Mouse (Mus musculus) left cerebral cortex, postnatal 10 days (tissue): ENCODE results near the gene Spn. TPM values are rescaled to one million over a fixed set of nuclear protein-coding genes. Genes with fewer than 3 reads are reported as not detected.
"Not testable (repeated sequence)": the region's sequence is repeated elsewhere in the genome, so short reads cannot be mapped to it uniquely, and the experiment has no call there.

Experiments
- DNase-seq, 2 experiments: peaks; one replicate each; pipeline ENCODE4 v3.0.0; 2021 to 2022; ENCODE audit warnings: low spot score in 2 of 2, mixed read lengths in 1 of 2; ENCODE audit errors: extremely low spot score in 1 of 2
- intact Hi-C: fragments of 180-260 bp; cut with DNase I; formaldehyde crosslinking; loops from one replicate; pipeline ENCODE4 v1.15.1; 2025
- total RNA-seq, 2 experiments: library from RNA; stranded (reverse); gene quantifications; 2 replicates each; pipeline ENCODE4 v1.2.3; 2021

Spn gene
- total RNA-seq, 2 experiments from 2014 or later: 0.11 to 0.12 TPM

GRCm38 (mm10) chr7:127088901-127089845 lies 48.5 kb downstream of the Spn start:
- DNase-seq: peak in 1 of 2 experiments; percentile 38
- intact Hi-C loops: no loop called here

DNA sequence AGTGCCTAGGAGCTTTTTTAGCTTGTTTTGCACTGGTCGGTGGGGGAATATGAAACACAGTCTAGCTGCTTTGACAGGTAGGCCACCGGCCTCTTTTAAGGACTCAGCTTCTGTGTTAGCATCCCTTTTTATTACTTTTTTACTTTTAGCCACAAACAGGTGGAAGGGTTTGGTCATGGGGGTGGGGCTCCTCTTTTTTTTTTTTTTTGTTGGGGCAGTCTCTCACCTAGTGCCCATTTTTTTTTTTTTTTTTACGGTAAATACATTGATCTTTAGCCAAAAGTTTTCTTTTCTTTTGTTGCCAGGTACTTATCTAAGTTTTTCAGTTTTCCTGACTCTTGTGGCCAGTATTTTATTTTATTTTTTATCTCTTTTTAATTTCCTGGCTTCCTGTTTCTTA lies 49.5 kb downstream of the Spn start:
- DNase-seq: no peak
- intact Hi-C loops: no loop called here

DNA sequence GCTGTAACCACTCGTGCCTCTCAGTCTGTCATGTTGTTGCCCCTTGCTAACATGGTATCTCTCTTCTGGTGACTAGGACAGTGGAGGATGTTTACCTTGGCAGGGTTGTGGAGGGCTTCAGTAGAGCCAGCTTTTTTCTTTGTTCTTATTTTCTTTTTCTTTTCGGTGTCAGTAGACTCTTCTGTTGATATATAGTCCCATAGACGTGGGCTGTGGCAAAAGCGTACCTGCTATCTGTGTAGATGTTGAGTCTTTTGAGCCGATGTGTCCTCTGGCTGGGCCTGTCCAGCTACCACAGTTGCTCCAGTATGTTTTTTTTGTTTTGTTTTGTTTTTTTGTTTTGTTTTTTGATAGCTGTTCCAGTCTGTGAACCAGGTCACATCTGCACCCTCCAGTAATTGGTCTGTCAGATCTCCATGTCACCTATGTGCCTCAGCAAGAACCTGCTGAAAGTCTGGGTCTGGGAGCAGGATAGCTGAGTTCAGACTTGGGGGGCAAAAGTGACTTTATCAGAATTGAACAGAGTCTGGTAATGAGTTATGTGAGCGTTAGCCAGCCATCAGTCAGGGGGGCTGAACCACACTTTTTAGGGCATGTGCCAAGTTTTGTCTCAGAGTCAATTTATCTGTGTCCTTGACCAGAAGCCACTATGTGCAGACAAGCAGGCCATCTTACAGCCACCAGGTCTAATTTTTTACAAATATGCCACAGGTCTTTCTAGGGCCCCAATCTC lies 50.2 kb downstream of the Spn start, which contains the start of gene Zg16:
Gene Zg16, minus strand, starts transcription at position 51 of the 733 bp plus-strand sequence.
- intact Hi-C loops: not testable (repeated sequence)

DNA sequence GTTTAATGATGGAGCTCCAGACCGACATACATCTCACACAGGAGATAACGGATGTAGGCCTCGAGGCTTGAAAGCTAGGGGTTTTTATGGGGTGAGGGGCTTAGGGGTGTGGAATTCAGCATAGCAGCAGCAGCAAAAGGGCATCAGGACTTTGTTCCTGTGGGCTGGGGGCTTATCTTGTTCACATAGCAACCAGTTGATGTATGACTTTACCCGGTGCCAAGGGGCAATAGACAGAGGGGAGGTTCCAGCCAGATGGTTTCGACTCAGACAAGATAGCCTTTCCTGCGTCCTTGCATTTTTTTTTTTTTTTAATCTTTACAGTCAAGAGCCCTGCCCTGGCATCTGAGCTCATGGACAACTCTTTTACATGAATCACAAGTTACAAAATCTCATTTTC lies 51.9 kb downstream of the Spn start:
- DNase-seq, intact Hi-C loops: not testable (repeated sequence)

More for the DNA sequence above, 50.2 kb downstream of the Spn start, which contains the start of gene Zg16:
- not testable (repeated sequence) for DNase-seq

DNA sequence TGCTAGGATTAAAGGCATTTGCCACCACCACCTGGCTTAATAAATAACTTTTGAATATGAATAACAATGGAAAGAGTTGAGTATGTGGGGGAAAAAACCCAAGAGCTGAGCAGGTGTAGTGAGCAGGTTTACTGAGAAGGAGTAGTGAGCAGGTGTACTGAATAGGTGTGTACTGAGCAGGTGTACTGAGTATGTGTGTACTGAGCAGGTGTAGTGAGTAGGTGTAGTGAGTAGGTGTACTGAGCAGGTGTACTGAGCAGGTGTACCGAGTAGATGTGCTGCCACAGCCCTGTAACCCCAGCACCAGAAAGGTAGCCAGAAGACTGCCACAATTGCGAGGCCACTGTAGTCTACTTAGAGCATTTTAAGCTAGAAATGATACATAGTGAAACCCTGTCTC lies 52.8 kb downstream of the Spn start:
- intact Hi-C loops: no loop called here
- no peak for DNase-seq

DNA sequence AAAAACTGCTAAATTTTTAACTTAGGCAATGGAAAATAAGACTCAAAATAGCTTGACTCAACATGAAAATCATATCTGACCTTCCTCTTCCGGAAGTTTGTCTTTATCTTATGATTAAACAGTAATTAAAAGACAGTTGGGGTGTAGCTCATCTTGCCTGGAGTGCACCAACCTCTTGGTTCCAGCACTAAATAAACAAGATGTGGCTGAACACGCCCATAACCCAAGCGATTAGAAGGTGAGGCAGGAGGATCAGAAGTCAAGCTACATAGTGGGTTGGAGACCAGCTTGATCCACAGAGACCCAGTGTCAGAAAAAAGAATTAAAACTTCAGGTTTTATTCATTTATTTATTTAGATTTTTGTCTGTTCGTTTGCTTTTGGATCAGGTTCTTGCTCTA lies 53.9 kb downstream of the Spn start:
- intact Hi-C loops: no loop called here
- DNase-seq: no peak

GRCm38 (mm10) chr7:127082995-127083394 lies 54.6 kb downstream of the Spn start:
- DNase-seq: no peak
- intact Hi-C loops: no loop called here

- intact Hi-C loops: no loop called here
- DNase-seq: no peak
Observed at GRCm38 (mm10) chr7:127082271-127082670, 55.4 kb downstream of the Spn start.

Other genes starting within 250 kb of the Spn start
- 10 to 100 TPM; 22.4 to 25.2 TPM for gene Tmem219, start 214.9 kb downstream of the Spn start, total RNA-seq
- gene Kctd13, start 208.9 kb downstream of the Spn start, total RNA-seq: 100 to 1,000 TPM; 143 to 150 TPM
- 10 to 100 TPM; 49.0 to 58.8 TPM for gene Asphd1, start 188.2 kb downstream of the Spn start, total RNA-seq
- gene Sez6l2, start 187.3 kb downstream of the Spn start, total RNA-seq: 100 to 1,000 TPM; 306 to 312 TPM
- gene Cdipt, start 161.9 kb downstream of the Spn start, total RNA-seq: 100 to 1,000 TPM; 163 to 166 TPM
- under 1 TPM in 1 of 2 experiments, not detected in 1; 0.17 TPM for gene Cdiptos, start 161.7 kb downstream of the Spn start, total RNA-seq
- 1 to 10 TPM; 4.4 to 4.5 TPM for gene Mvp, start 123.2 kb downstream of the Spn start, total RNA-seq
- under 1 TPM in 1 of 2 experiments, not detected in 1; 0.94 TPM for gene Pagr1b, start 121.3 kb downstream of the Spn start, total RNA-seq
- gene Pagr1a, start 120.5 kb downstream of the Spn start, total RNA-seq: 10 to 100 TPM; 17.1 to 17.7 TPM
- gene Gm42742, start 116.7 kb downstream of the Spn start, total RNA-seq: 10 to 100 TPM; 38.9 to 40.8 TPM
- 100 to 1,000 TPM; 182 to 196 TPM for gene Prrt2, start 116.6 kb downstream of the Spn start, total RNA-seq
- 100 to 1,000 TPM; 265 to 274 TPM for gene Maz, start 110.8 kb downstream of the Spn start, total RNA-seq
- gene Kif22, start 95.4 kb downstream of the Spn start, total RNA-seq: 1 to 10 TPM; 8.8 to 9.8 TPM
- not detected for gene Zg16, start 50.5 kb downstream of the Spn start, total RNA-seq
- gene AI467606, start 46.5 kb downstream of the Spn start, total RNA-seq: 1 to 10 TPM; 1.4 to 2.1 TPM
- gene Qprt, start 15.6 kb downstream of the Spn start, total RNA-seq: under 1 TPM in 1 of 2 experiments, not detected in 1; 0.22 TPM
- gene Cd2bp2, start 58.2 kb upstream of the Spn start, total RNA-seq: 10 to 100 TPM; 74.0 to 75.8 TPM
- 10 to 100 TPM; 85.6 to 88.0 TPM for gene Tbc1d10b, start 70.6 kb upstream of the Spn start, total RNA-seq
- 1 to 10 TPM in 1 of 2 experiments, not detected in 1; 1.2 TPM for gene Mylpf, start 71.1 kb upstream of the Spn start, total RNA-seq
- gene Zfp553, start 95.2 kb upstream of the Spn start, total RNA-seq: 10 to 100 TPM; 16.6 to 18.4 TPM
- gene Sept1, start 95.3 kb upstream of the Spn start, total RNA-seq: 1 to 10 TPM; 6.0 to 6.1 TPM
- gene Zfp771, start 106.5 kb upstream of the Spn start, total RNA-seq: 10 to 100 TPM; 53.6 to 65.0 TPM
- 10 to 100 TPM; 40.7 to 40.9 TPM for gene Dctpp1, start 122.9 kb upstream of the Spn start, total RNA-seq
- gene Sephs2, start 136.2 kb upstream of the Spn start, total RNA-seq: 10 to 100 TPM; 50.6 to 53.7 TPM
- gene Itgal, start 158.4 kb upstream of the Spn start, total RNA-seq: under 1 TPM; 0.32 to 0.57 TPM
- 10 to 100 TPM; 13.2 to 14.2 TPM for gene Zfp768, start 207.8 kb upstream of the Spn start, total RNA-seq
- gene Zfp747, start 238.2 kb upstream of the Spn start, total RNA-seq: 1 to 10 TPM; 7.2 to 7.8 TPM
- 1 to 10 TPM; 2.8 to 3.1 TPM for gene 9130019O22Rik, start 249.3 kb upstream of the Spn start, total RNA-seq